Mouse (Mus musculus): Measurements from ENCODE around the gene Zfp750. TPM values are rescaled to one million over a fixed set of nuclear protein-coding genes. Genes with fewer than 3 reads are reported as not detected.

Zfp750 gene
- polyA plus RNA-seq, 1 experiment, result 0.06 TPM

- TF ChIP-seq POLR2A (IDR thresholded peaks at IDR 0.05; ENCODE audit: extremely low read depth, insufficient read depth, low read length) (no peak), CTCF (IDR thresholded peaks at IDR 0.05; ENCODE audit: extremely low read depth, insufficient read depth, low read length) (no peak)
- Histone ChIP-seq H3K4me1 (ENCODE audit: control insufficient read depth, insufficient read depth, low read length) (peaks cover 1% of the 10 kb centered on the region; the same call in 1 of the 2 replicates), H3K27ac (ENCODE audit: insufficient read depth, low read length) (no peak overlapping the region), H3K4me3 (ENCODE audit: insufficient read depth, low read length) (no peak overlapping the region)
Observed at GRCm38 (mm10) chr11:121517687-121518465, 1.3 kb downstream of the Zfp750 start.

- peaks cover 1% of the 10 kb centered on the region; the same call in 1 of the 2 replicates for H3K4me1 ChIP-seq (ENCODE audit: control insufficient read depth, insufficient read depth, low read length)
- H3K4me3 ChIP-seq (ENCODE audit: insufficient read depth, low read length), result no peak overlapping the region
- TF ChIP-seq CTCF (IDR thresholded peaks at IDR 0.05; ENCODE audit: extremely low read depth, insufficient read depth, low read length) (no peak), POLR2A (IDR thresholded peaks at IDR 0.05; ENCODE audit: extremely low read depth, insufficient read depth, low read length) (no peak)
- H3K27ac ChIP-seq (ENCODE audit: insufficient read depth, low read length), result no peak overlapping the region
Observed at GRCm38 (mm10) chr11:121516906-121517305, 2.2 kb downstream of the Zfp750 start.

- no peak for TF ChIP-seq POLR2A (IDR thresholded peaks at IDR 0.05; ENCODE audit: extremely low read depth, insufficient read depth, low read length)
- no peak for TF ChIP-seq CTCF (IDR thresholded peaks at IDR 0.05; ENCODE audit: extremely low read depth, insufficient read depth, low read length)
- peaks cover 1% of the 10 kb centered on the region; the same call in 1 of the 2 replicates for H3K4me1 ChIP-seq (ENCODE audit: control insufficient read depth, insufficient read depth, low read length)
- H3K27ac ChIP-seq (ENCODE audit: insufficient read depth, low read length), result no peak overlapping the region
Observed at GRCm38 (mm10) chr11:121515996-121516395, 3.1 kb downstream of the Zfp750 start.

GRCm38 (mm10) chr11:121512896-121513572, 6.1 kb downstream of the Zfp750 start:
- H3K4me3 ChIP-seq (ENCODE audit: insufficient read depth, low read length), result no peak overlapping the region
- H3K27ac ChIP-seq (ENCODE audit: insufficient read depth, low read length), result no peak overlapping the region
- peaks cover 1% of the 10 kb centered on the region; the same call in 1 of the 2 replicates for H3K4me1 ChIP-seq (ENCODE audit: control insufficient read depth, insufficient read depth, low read length)
- TF ChIP-seq CTCF (IDR thresholded peaks at IDR 0.05; ENCODE audit: extremely low read depth, insufficient read depth, low read length) (no peak), POLR2A (IDR thresholded peaks at IDR 0.05; ENCODE audit: extremely low read depth, insufficient read depth, low read length) (no peak)

More at GRCm38 (mm10) chr11:121515996-121516395, 3.1 kb downstream of the Zfp750 start:
- no peak overlapping the region for H3K4me3 ChIP-seq (ENCODE audit: insufficient read depth, low read length)

- H3K4me1 ChIP-seq (ENCODE audit: control insufficient read depth, insufficient read depth, low read length), result 0 out of 2 replicates have a peak, but pooled peaks cover 1% of the 10 kb centered on the region
- no peak overlapping the region for H3K4me3 ChIP-seq (ENCODE audit: insufficient read depth, low read length)
- TF ChIP-seq POLR2A (IDR thresholded peaks at IDR 0.05; ENCODE audit: extremely low read depth, insufficient read depth, low read length) (no peak), CTCF (IDR thresholded peaks at IDR 0.05; ENCODE audit: extremely low read depth, insufficient read depth, low read length) (no peak)
- H3K27ac ChIP-seq (ENCODE audit: insufficient read depth, low read length), result no peak overlapping the region
Observed at GRCm38 (mm10) chr11:121510512-121511246, 8.5 kb downstream of the Zfp750 start.

- Histone ChIP-seq H3K27ac (ENCODE audit: insufficient read depth, low read length) (no peak overlapping the region), H3K4me3 (ENCODE audit: insufficient read depth, low read length) (no peak overlapping the region), H3K4me1 (ENCODE audit: control insufficient read depth, insufficient read depth, low read length) (0 out of 2 replicates have a peak, but pooled peaks cover 1% of the 10 kb centered on the region)
- TF ChIP-seq CTCF (IDR thresholded peaks at IDR 0.05; ENCODE audit: extremely low read depth, insufficient read depth, low read length), result no peak
- no peak for TF ChIP-seq POLR2A (IDR thresholded peaks at IDR 0.05; ENCODE audit: extremely low read depth, insufficient read depth, low read length)
Observed at GRCm38 (mm10) chr11:121508478-121508877, 10.7 kb downstream of the Zfp750 start.

GRCm38 (mm10) chr11:121502000-121502860, 16.9 kb downstream of the Zfp750 start:
- TF ChIP-seq POLR2A (IDR thresholded peaks at IDR 0.05; ENCODE audit: extremely low read depth, insufficient read depth, low read length), result no peak
- TF ChIP-seq CTCF (IDR thresholded peaks at IDR 0.05; ENCODE audit: extremely low read depth, insufficient read depth, low read length), result no peak
- no peaks in the 10 kb centered on the region for H3K4me1 ChIP-seq (ENCODE audit: control insufficient read depth, insufficient read depth, low read length)
- no peak overlapping the region for H3K27ac ChIP-seq (ENCODE audit: insufficient read depth, low read length)
- H3K4me3 ChIP-seq (ENCODE audit: insufficient read depth, low read length), result no peak overlapping the region

GRCm38 (mm10) chr11:121501525-121501924, 17.6 kb downstream of the Zfp750 start:
- no peaks in the 10 kb centered on the region for H3K4me1 ChIP-seq (ENCODE audit: control insufficient read depth, insufficient read depth, low read length)
- no peak overlapping the region for H3K4me3 ChIP-seq (ENCODE audit: insufficient read depth, low read length)
- TF ChIP-seq CTCF (IDR thresholded peaks at IDR 0.05; ENCODE audit: extremely low read depth, insufficient read depth, low read length) (no peak), POLR2A (IDR thresholded peaks at IDR 0.05; ENCODE audit: extremely low read depth, insufficient read depth, low read length) (no peak)
- H3K27ac ChIP-seq (ENCODE audit: insufficient read depth, low read length), result no peak overlapping the region
